Mouse (Mus musculus): ENCODE measurements at regions not wholly inside any gene's neighbourhood (a gene's known extent, or its start where the extent isn't known, plus 50 kb on each side); places are given as distances from the start of the nearest gene placed in this dataset.
A peak's percentile ranks its signal among the peaks of the same experiment; 100 is the strongest.

GRCm38 (mm10) chr8:6813816-6814215, 1708.7 kb upstream of the Slc10a2 start:
- Histone ChIP-seq H3K4me1 (ENCODE audit: control insufficient read depth, insufficient read depth) (no peaks in the 10 kb centered on the region), H3K4me3 (ENCODE audit: low read depth, low read length) (no peak overlapping the region), H3K27ac (ENCODE audit: low read depth) (no peak overlapping the region), H3K4me2 (ENCODE audit: low read depth, low read length) (no peak overlapping the region), H3K27me3 (ENCODE audit: control insufficient read depth, insufficient read depth, low read length) (no peaks in the 10 kb centered on the region), H3K36me3 (replicated peaks; ENCODE audit: control insufficient read depth, insufficient read depth, low read length) (no peaks in the 10 kb centered on the region), H3K9ac (replicated peaks; ENCODE audit: low read depth, low read length) (no peak overlapping the region), H3K9me3 (replicated peaks; ENCODE audit: control insufficient read depth, low read length) (no peaks in the 10 kb centered on the region)
- WGBS, result 53% methylated on average over 3 of the region's 3 CpGs
- ATAC-seq (ENCODE audit: insufficient read depth, low read depth) (no peak), DNase-seq (ENCODE audit: low spot score) (no peak)
- TF ChIP-seq CTCF (IDR thresholded peaks at IDR 0.05; ENCODE audit: low read depth) (no peak), EP300 (IDR thresholded peaks at IDR 0.05; ENCODE audit: low read depth) (no peak)

DNA sequence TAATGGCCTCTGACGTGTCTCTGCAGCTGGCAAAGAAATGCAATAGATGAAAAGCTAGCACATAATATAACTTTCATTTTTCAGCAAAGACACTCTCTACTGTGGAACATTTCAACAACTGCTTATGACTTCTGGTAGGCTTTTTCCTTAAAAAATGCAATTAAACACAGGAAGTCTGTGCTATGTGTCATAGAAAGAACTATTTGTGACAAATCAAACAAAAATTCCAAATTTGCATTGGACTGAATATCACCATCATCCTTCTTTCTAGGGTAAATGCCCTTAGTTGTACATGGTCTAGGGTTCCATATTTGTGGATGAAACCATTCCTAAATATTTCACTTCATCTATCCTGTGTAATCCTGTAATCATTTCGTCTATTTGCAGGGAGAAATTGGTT, 1702.0 kb upstream of the Slc10a2 start:
- DNase-seq (ENCODE audit: low spot score) (no peak), ATAC-seq (ENCODE audit: insufficient read depth, low read depth) (no peak)
- 45% methylated on average over 2 of the region's 2 CpGs for WGBS
- Histone ChIP-seq H3K27me3 (ENCODE audit: control insufficient read depth, insufficient read depth, low read length) (no peaks in the 10 kb centered on the region), H3K9ac (replicated peaks; ENCODE audit: low read depth, low read length) (no peak overlapping the region), H3K36me3 (replicated peaks; ENCODE audit: control insufficient read depth, insufficient read depth, low read length) (no peaks in the 10 kb centered on the region), H3K4me3 (ENCODE audit: low read depth, low read length) (no peak overlapping the region), H3K27ac (ENCODE audit: low read depth) (no peak overlapping the region), H3K4me2 (ENCODE audit: low read depth, low read length) (no peak overlapping the region), H3K9me3 (replicated peaks; ENCODE audit: control insufficient read depth, low read length) (no peaks in the 10 kb centered on the region), H3K4me1 (ENCODE audit: control insufficient read depth, insufficient read depth) (no peaks in the 10 kb centered on the region)
- TF ChIP-seq CTCF (IDR thresholded peaks at IDR 0.05; ENCODE audit: low read depth), result no peak

- H3K4me3 ChIP-seq (ENCODE audit: low read depth, low read length), result no peak overlapping the region
- ATAC-seq (ENCODE audit: insufficient read depth, low read depth), result no peak
- H3K4me1 ChIP-seq (ENCODE audit: control insufficient read depth, insufficient read depth), result no peaks in the 10 kb centered on the region
- H3K9me3 ChIP-seq (replicated peaks; ENCODE audit: control insufficient read depth, low read length), result no peaks in the 10 kb centered on the region
- H3K36me3 ChIP-seq (replicated peaks; ENCODE audit: control insufficient read depth, insufficient read depth, low read length), result no peaks in the 10 kb centered on the region
- H3K9ac ChIP-seq (replicated peaks; ENCODE audit: low read depth, low read length), result no peak overlapping the region
- no peaks in the 10 kb centered on the region for H3K27me3 ChIP-seq (ENCODE audit: control insufficient read depth, insufficient read depth, low read length)
- no peak overlapping the region for H3K27ac ChIP-seq (ENCODE audit: low read depth)
- H3K4me2 ChIP-seq (ENCODE audit: low read depth, low read length), result no peak overlapping the region
- DNase-seq (ENCODE audit: low spot score), result no peak
- TF ChIP-seq CTCF (IDR thresholded peaks at IDR 0.05; ENCODE audit: low read depth), result no peak
- no peak for TF ChIP-seq EP300 (IDR thresholded peaks at IDR 0.05; ENCODE audit: low read depth)
- WGBS, result 75% methylated on average over 1 of the region's 1 CpGs
Observed at GRCm38 (mm10) chr8:6803199-6803598, 1698.0 kb upstream of the Slc10a2 start.

- no peak overlapping the region for H3K4me2 ChIP-seq (ENCODE audit: low read depth, low read length)
- H3K9ac ChIP-seq (replicated peaks; ENCODE audit: low read depth, low read length), result no peak overlapping the region
- H3K27ac ChIP-seq (ENCODE audit: low read depth), result no peak overlapping the region
- H3K4me1 ChIP-seq (ENCODE audit: control insufficient read depth, insufficient read depth), result no peaks in the 10 kb centered on the region
- no peak for ATAC-seq (ENCODE audit: insufficient read depth, low read depth)
- H3K36me3 ChIP-seq (replicated peaks; ENCODE audit: control insufficient read depth, insufficient read depth, low read length), result no peaks in the 10 kb centered on the region
- TF ChIP-seq EP300 (IDR thresholded peaks at IDR 0.05; ENCODE audit: low read depth), result no peak
- no peaks in the 10 kb centered on the region for H3K27me3 ChIP-seq (ENCODE audit: control insufficient read depth, insufficient read depth, low read length)
- no peaks in the 10 kb centered on the region for H3K9me3 ChIP-seq (replicated peaks; ENCODE audit: control insufficient read depth, low read length)
- DNase-seq (ENCODE audit: low spot score), result no peak
- H3K4me3 ChIP-seq (ENCODE audit: low read depth, low read length), result no peak overlapping the region
Observed at GRCm38 (mm10) chr8:6801076-6801475, 1695.9 kb upstream of the Slc10a2 start.

GRCm38 (mm10) chr8:6789096-6789495, 1683.9 kb upstream of the Slc10a2 start:
- 56% methylated on average over 1 of the region's 1 CpGs for WGBS
- no peak for DNase-seq (ENCODE audit: low spot score)
- ATAC-seq (ENCODE audit: insufficient read depth, low read depth), result no peak
- H3K27me3 ChIP-seq (ENCODE audit: control insufficient read depth, insufficient read depth, low read length), result no peaks in the 10 kb centered on the region
- TF ChIP-seq EP300 (IDR thresholded peaks at IDR 0.05; ENCODE audit: low read depth), result no peak
- peak; percentile 16; the same call in 1 of the 2 replicates for TF ChIP-seq CTCF (IDR thresholded peaks at IDR 0.05; ENCODE audit: low read depth)
- no peak overlapping the region for H3K4me2 ChIP-seq (ENCODE audit: low read depth, low read length)
- no peaks in the 10 kb centered on the region for H3K9me3 ChIP-seq (replicated peaks; ENCODE audit: control insufficient read depth, low read length)
- no peaks in the 10 kb centered on the region for H3K36me3 ChIP-seq (replicated peaks; ENCODE audit: control insufficient read depth, insufficient read depth, low read length)
- H3K9ac ChIP-seq (replicated peaks; ENCODE audit: low read depth, low read length), result no peak overlapping the region
- H3K4me3 ChIP-seq (ENCODE audit: low read depth, low read length), result no peak overlapping the region
- H3K27ac ChIP-seq (ENCODE audit: low read depth), result no peak overlapping the region
- H3K4me1 ChIP-seq (ENCODE audit: control insufficient read depth, insufficient read depth), result no peaks in the 10 kb centered on the region

DNA sequence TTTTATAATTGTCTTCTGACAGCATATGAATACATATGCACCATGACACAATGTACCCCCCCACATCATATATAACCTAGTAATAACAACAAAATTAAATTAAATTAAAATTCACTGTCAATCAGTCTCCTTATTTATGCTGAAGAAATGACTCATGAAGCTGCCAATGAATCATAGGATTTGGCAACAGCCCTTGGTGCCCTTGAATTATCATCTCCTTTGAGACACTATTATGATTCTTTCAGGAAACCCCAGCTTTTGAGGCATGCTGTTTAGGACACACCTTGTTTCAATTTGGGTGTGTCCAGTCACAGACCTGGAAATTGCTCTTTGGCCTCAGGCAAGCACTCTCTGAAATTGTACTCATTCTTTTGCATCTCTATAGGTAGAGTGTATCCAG, 1675.8 kb upstream of the Slc10a2 start:
- H3K27ac ChIP-seq (ENCODE audit: low read depth), result no peak overlapping the region
- no peaks in the 10 kb centered on the region for H3K36me3 ChIP-seq (replicated peaks; ENCODE audit: control insufficient read depth, insufficient read depth, low read length)
- DNase-seq (ENCODE audit: low spot score), result no peak
- H3K4me3 ChIP-seq (ENCODE audit: low read depth, low read length), result no peak overlapping the region
- no peak for ATAC-seq (ENCODE audit: insufficient read depth, low read depth)
- no peak overlapping the region for H3K4me2 ChIP-seq (ENCODE audit: low read depth, low read length)
- H3K9me3 ChIP-seq (replicated peaks; ENCODE audit: control insufficient read depth, low read length), result no peaks in the 10 kb centered on the region
- H3K4me1 ChIP-seq (ENCODE audit: control insufficient read depth, insufficient read depth), result no peaks in the 10 kb centered on the region
- H3K9ac ChIP-seq (replicated peaks; ENCODE audit: low read depth, low read length), result no peak overlapping the region
- no peaks in the 10 kb centered on the region for H3K27me3 ChIP-seq (ENCODE audit: control insufficient read depth, insufficient read depth, low read length)
- TF ChIP-seq CTCF (IDR thresholded peaks at IDR 0.05; ENCODE audit: low read depth), result no peak
- TF ChIP-seq EP300 (IDR thresholded peaks at IDR 0.05; ENCODE audit: low read depth), result no peak

All from heart, postnatal 0 days (tissue).